Mouse (Mus musculus): ENCODE results near the gene Kif9.

Kif9 gene

GRCm38 (mm10) chr9:110529002-110529737, 52.4 kb downstream of the Kif9 start:
- DNase-seq (ENCODE audit: low spot score in 2 of 2), result no peak

GRCm38 (mm10) chr9:110530650-110531049, 53.9 kb downstream of the Kif9 start:
- no peak for DNase-seq (ENCODE audit: low spot score in 2 of 2)

- no peak for DNase-seq (ENCODE audit: low spot score in 2 of 2)
Observed at GRCm38 (mm10) chr9:110531151-110531791, 54.5 kb downstream of the Kif9 start.

- DNase-seq (ENCODE audit: low spot score in 2 of 2), result peak; percentile 76 to 93
Observed at GRCm38 (mm10) chr9:110531914-110532489, 55.2 kb downstream of the Kif9 start.

GRCm38 (mm10) chr9:110532538-110533291, 56.0 kb downstream of the Kif9 start, which contains the start of gene Setd2:
Gene Setd2 (plus strand): TSS chr9:110532597.
- DNase-seq (ENCODE audit: low spot score in 2 of 2), result peak; percentile 18 to 47

- no peak for DNase-seq (ENCODE audit: low spot score in 2 of 2)
Observed at GRCm38 (mm10) chr9:110533645-110534044, 56.9 kb downstream of the Kif9 start.

GRCm38 (mm10) chr9:110535114-110535513, 58.4 kb downstream of the Kif9 start:
- no peak for DNase-seq (ENCODE audit: low spot score in 2 of 2)

- DNase-seq (ENCODE audit: low spot score in 2 of 2), result no peak
Observed at GRCm38 (mm10) chr9:110536636-110537035, 59.9 kb downstream of the Kif9 start.

- DNase-seq (ENCODE audit: low spot score in 2 of 2), result peak in 1 of 2 experiments; percentile 38
Observed at GRCm38 (mm10) chr9:110538511-110538910, 61.8 kb downstream of the Kif9 start.

GRCm38 (mm10) chr9:110541988-110542387, 65.2 kb downstream of the Kif9 start:
- DNase-seq (ENCODE audit: low spot score in 2 of 2), result no peak

- DNase-seq (ENCODE audit: low spot score in 2 of 2), result no peak
Observed at GRCm38 (mm10) chr9:110548261-110548660, 71.5 kb downstream of the Kif9 start.

- DNase-seq (ENCODE audit: low spot score in 2 of 2), result no peak
Observed at GRCm38 (mm10) chr9:110568309-110568708, 91.6 kb downstream of the Kif9 start.

Data from left cerebral cortex, adult 9 months (tissue).